Mouse (Mus musculus) Muller cell, postnatal 12 days (primary cell): Measurements from ENCODE around the gene Sucla2.
"Not testable (repeated sequence)": the region's sequence is repeated elsewhere in the genome, so short reads cannot be mapped to it uniquely, and the experiment has no call there.

ENCODE experiments used
- DNase-seq: peaks from one replicate; pipeline ENCODE4 v3.0.0-alpha.2; 2015; ENCODE audit errors: inconsistent ontology term

Sucla2 gene

DNA sequence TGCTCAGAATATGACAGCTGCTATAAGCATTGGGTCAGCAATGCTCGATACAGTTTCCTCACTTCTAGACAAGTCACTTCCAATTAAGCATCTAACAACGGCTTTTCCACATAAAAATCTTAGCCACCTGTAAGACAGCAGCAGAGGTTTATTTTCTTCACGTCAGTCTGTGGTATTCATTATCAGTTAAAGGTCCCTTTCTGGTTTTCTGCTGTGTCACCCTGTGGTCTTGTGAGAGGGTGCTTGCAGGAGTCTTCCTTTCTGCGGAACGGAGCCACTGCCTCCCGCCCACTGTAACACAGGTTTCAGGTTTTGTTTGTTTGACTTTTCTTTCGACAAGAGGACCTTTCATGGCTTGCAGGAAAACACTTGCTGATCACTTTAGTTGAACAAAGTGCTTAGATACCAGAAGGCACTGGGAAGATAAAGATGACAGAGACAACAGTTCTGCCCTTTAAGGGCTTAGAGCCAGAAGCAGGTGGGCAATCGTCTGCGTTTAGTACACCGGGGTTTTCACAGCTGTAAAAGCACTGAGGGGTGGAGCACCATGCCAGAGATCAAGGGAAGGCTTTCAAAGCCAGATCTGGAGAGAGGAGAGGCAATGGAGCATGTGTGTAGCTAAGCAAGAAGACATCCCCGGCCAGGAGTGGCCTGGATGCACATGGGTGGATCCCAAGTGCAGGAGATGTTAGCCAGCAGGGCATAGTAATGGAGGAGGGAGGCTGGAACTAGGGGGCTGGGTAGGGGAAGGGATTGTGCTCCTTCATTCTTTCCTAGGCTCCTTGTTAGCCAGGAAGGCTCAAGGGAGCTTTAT is 83.8 kb downstream of the Sucla2 start:
- DNase-seq = no peak

DNA sequence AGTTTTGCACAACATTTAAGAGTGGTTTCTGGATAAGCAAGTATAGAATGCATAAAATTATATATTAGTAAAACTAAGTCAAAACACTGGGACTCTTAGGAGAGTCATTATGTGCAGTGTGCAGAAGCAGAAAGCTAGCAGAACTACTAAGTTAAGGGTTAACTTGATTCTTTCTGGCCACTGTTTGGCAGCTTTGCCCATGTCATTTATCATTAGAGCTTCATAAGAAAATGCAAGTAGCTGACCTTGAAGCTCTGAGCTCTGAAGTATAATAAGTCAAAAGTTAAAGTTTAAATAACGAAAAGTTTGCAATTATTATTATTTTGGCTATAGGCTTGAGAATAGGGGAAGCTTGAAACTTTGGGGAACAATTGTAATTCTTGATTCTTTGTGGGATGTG is 89.8 kb downstream of the Sucla2 start:
- not testable (repeated sequence) for DNase-seq

DNA sequence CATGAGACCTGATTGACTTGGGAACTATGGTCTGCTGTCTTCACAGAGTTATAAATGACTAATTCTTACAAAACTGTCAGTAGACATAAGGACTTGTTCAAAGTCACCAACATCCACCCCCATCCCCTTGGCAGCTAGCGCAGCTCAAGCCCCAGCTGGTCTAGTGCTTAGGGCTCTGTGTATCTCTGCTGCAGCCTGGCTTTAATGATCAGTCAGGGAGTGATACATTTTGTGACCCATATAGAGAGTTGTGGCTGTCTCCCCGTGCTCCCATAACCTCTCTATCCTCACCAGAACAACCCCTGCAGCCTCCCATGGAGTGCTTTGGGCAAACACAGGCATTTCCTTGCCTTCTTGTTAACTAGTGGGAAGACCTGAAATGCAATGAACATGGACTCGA is 95.8 kb downstream of the Sucla2 start:
- no peak for DNase-seq

DNA sequence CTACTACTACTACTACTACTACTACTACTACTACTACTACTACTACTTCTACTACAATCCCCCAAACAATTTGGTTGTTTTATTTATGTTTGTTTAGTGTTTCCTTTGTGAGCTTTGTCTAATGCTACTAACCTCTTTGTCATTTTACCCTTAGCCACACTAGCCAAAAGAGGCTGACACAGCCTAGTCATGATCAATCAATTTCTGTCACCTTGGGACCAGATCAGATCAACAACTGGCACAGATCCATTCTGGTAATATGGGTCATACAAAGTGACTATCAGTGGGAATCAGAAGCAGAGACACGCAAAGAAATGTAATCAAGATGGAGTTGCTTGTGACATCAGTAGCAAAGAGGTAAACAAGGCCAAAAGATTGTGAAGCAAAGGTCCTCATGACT is 97.9 kb downstream of the Sucla2 start:
- no peak for DNase-seq

DNA sequence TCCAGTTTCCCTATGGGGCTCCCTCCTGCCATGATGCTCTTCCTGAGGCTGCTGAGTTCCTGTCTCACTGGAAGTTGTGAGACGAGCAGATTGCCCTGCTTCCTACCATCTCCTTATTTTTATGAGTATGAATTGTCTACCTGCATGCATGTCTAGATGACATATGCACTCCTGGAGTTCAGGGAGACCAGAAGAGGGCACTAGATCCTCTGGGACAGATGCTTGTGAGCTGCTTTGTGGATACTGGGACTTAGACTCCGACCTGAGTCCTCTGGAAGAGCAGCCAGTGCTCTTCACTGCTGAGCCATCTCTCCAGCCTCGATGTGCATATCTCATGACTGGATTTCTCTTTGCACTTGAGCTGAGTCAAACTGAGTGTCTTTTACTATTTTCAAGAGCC is 100.3 kb downstream of the Sucla2 start:
- no peak for DNase-seq

DNA sequence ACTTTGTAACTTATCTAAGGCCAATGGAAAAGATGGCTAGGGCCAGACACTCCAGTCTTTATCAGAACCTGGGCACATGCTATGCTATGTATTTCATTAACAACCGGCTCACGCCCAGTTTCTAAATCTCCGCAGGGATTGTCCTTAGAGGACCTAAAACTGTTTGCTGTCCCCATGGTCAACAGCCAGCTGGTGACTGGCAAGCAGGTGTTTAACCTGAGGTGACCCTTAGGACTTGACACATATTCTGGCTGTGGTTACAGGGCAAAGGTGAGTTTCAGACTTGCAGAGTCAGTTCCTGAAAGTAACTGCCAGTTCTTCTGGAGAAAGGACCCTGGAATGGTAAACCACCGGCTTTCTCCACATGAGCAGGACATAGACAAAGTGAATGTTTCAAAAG is 106.4 kb downstream of the Sucla2 start:
- DNase-seq = no peak

DNA sequence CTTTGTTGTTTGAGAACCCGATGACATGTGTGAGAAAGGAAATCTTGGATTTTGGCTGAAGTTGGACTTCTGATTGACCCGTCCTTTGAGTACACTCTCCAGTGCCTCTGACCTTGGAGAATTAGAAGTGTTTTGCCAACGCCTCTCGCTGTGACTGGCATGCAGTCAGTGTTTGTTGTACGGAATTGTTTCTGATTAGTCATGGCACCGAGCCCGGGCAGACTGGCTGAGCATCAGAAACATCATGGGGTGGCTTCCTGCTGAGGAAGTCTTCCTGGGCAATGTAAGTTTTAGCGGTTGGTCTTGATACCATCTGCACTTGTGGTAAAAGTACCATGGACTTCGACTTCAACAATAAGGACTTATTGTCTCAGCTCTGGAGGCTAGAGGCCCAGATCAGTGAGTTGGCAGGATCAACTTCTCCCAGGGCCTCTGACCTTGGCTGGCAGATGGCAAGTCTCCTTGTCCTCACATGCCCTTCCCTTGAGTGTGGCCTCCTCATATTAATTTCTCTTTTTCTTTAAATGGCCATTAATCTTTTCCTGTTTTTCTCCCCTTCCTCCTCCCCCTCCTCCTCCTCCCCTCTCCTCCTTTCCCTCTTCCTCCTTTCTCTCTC is 107.6 kb downstream of the Sucla2 start:
- DNase-seq = peak; percentile 94

DNA sequence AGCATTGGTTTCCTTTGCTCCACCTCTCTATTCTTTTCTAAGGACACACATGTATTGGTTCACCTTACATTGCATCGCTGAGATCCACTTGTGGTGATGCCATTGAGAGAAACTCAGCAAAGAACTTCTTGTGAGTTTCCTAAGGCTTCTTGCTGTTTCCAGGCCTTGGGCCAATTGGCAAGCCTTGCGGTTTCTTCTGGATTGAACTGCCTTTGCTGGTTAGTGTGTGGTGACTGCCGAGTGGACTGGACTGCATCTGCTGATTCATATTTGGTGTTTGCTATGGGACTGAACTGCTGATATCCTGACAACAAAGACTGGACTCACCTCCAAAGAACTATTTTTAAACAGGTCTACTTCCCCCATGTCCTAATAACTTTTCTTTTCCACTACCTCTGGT is 109.2 kb downstream of the Sucla2 start:
- DNase-seq = no peak

DNA sequence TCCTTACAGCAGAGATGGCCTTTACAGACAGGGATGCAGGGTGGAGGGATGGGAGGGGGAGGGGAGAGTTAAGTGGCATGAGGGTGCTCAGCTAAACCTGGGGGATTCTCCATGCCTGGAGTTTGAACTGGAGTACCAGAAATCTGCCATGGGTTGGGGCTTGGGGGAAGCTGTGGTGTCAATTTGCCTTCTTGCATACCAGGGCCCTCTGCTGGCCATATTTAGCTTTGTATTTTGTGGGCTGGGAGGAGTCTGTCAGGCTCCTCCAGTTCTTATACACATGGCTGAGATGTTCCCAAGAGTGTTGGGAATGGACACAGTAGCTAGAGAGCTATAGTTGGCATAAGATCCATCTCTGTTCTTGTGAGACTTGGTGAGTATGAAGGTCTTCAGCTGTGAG is 112.3 kb downstream of the Sucla2 start:
- no peak for DNase-seq
